Mouse (Mus musculus): ENCODE results near the gene Mbd4. TPM values are rescaled to one million over a fixed set of nuclear protein-coding genes. Genes with fewer than 3 reads are reported as not detected.

Mbd4 gene
- 7.4 TPM for total RNA-seq (2023)

GRCm38 (mm10) chr6:115853091-115853813 is at the start of gene Mbd4, which contains the start of gene Ift122:
TSS of gene Mbd4 (minus strand) at chr6:115853371.
TSS of gene Ift122 (plus strand) at chr6:115853470.

GRCm38 (mm10) chr6:115838161-115838597 is 15.0 kb downstream of the Mbd4 start, which contains the start of gene Efcab12:
TSS of gene Efcab12 (minus strand) at chr6:115838412.

DNA sequence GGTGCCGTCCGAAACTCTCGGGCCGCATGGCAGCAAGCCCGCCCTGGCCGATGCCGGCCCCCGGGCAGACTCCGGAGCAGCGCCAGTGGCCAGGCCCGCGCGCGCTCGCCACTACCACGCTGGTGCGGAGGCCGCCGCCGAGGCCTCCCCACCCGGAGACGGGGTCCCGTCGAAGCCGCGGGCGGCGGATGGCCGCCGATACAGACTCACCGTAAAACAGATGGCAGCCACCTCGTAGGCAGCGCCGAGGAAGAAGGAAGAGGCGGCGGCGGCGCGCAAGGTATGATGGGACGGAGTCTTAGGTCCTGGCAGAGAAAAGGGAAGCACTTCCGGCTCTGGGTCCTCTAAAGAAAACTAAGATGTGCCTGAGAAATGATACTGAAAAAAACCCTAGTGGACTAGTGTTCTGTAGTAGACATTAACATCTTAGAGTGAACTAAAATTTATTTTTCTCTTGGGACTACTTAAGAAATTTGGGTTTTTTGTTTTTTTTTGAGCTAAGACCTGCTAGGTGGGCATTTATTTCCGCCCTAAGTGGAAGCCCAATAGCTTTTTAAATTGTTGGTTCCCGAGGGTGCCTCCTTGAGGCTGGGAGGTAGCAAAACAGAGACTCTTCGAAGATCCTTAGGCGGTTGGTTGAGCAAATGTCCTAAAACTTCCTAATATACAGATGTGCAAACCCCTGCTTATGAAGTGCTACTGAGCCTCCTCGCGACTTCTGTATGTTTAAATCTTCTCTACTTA is 44.5 kb downstream of the Mbd4 start, which contains the start of gene Rpl32:
Gene Rpl32 (minus strand): TSS at position 260 of the 744 bp plus-strand sequence.

Other genes with a start within 250 kb of the Mbd4 start
- gene Raf1, start 176.7 kb downstream of the Mbd4 start, total RNA-seq (2023): 159 TPM
- gene Tmem40, start 91.0 kb downstream of the Mbd4 start, total RNA-seq (2023): not detected
- 7.5 TPM for gene Cand2, start 78.8 kb downstream of the Mbd4 start, total RNA-seq (2023)
- gene Rpl32, start 44.6 kb downstream of the Mbd4 start, total RNA-seq (2023): 3,217 TPM
- 1.4 TPM for gene Efcab12, start 15.0 kb downstream of the Mbd4 start, total RNA-seq (2023)
- 2.7 TPM for gene Ift122, start 99 bp upstream of the Mbd4 start, total RNA-seq (2023)
- gene Rho, start 78.4 kb upstream of the Mbd4 start, total RNA-seq (2023): 0.12 TPM
- not detected for gene H1foo, start 91.6 kb upstream of the Mbd4 start, total RNA-seq (2023)
- gene Plxnd1, start 141.6 kb upstream of the Mbd4 start, total RNA-seq (2023): 29.9 TPM

Measured in CD4-positive naive resting alpha-beta T cell, adult 57 days (primary cell).